Mouse (Mus musculus) intestine, embryonic 15.5 days (tissue): ENCODE results near the gene Csad. TPM values are rescaled to one million over a fixed set of nuclear protein-coding genes. Genes with fewer than 3 reads are reported as not detected.
"Not testable (repeated sequence)": the region's sequence is repeated elsewhere in the genome, so short reads cannot be mapped to it uniquely, and the experiment has no call there.

ENCODE experiments used
- ATAC-seq: fragments of 200-750 bp; cut with Nextera tagmentation; 2 replicates; pipeline ENCODE4 v1.8.0; 2017; ENCODE audit warnings: moderate TSS enrichment, moderate library complexity
- H3K27ac ChIP-seq: fragments of 300-500 bp; sonication (generic); 2 replicates; pipeline ENCODE4 v1.5.1; 2015; ENCODE audit warnings: mild to moderate bottlenecking, inconsistent platforms
- H3K27me3 ChIP-seq: fragments of 300-500 bp; sonication (generic); replicated peaks from 2 replicates; pipeline ENCODE4 v1.6.1; 2015; ENCODE audit warnings: inconsistent platforms
- H3K36me3 ChIP-seq: fragments of 300-500 bp; sonication (generic); 2 replicates; pipeline ENCODE4 v1.6.1; 2015; ENCODE audit warnings: inconsistent platforms
- H3K4me1 ChIP-seq: fragments of 300-500 bp; sonication (generic); replicated peaks from 2 replicates; pipeline ENCODE4 v1.6.1; 2015; ENCODE audit warnings: inconsistent platforms
- H3K4me2 ChIP-seq: fragments of 300-500 bp; sonication (generic); replicated peaks from 2 replicates; pipeline ENCODE4 v1.6.1; 2015; ENCODE audit warnings: mild to moderate bottlenecking, inconsistent platforms
- H3K4me3 ChIP-seq: fragments of 300-500 bp; sonication (generic); replicated peaks from 2 replicates; pipeline ENCODE4 v1.5.1; 2015; ENCODE audit warnings: inconsistent platforms
- H3K9ac ChIP-seq: fragments of 300-500 bp; sonication (generic); 2 replicates; pipeline ENCODE4 v1.6.1; 2015; ENCODE audit warnings: inconsistent platforms
- H3K9me3 ChIP-seq: fragments of 300-500 bp; sonication (generic); 2 replicates; pipeline ENCODE4 v1.6.1; 2016; ENCODE audit warnings: inconsistent platforms
- WGBS: fragments of 180-500 bp; shearing (Covaris S2); methylation state at CpG from one replicate; pipeline ENCODE4 v1.1.7; 2015; 5-methylcytosine and 5-hydroxymethylcytosine counted together
- polyA plus RNA-seq: library from polyadenylated mRNA; unstranded; fragments of >200 nt; fragmentation: Nextera tagmentation; extraction: Ambion mirVana; gene quantifications from 2 replicates; pipeline ENCODE4 v1.2.1, GENCODE M21; 2015

The Csad gene
- polyA plus RNA-seq, 1 experiment from 2014 or later = 45.8 TPM

- Histone ChIP-seq H3K27ac (no peak overlapping the region), H3K27me3 (no peaks in the 10 kb centered on the region), H3K4me3 (no peak overlapping the region), H3K36me3 (no peaks in the 10 kb centered on the region), H3K9me3 (no peaks in the 10 kb centered on the region), H3K9ac (no peak overlapping the region), H3K4me1 (peaks cover 28% of the 10 kb centered on the region), H3K4me2 (no peak overlapping the region)
- ATAC-seq = no peak
- WGBS = 84% methylated on average over 17 of the region's 17 CpGs
Measured at GRCm38 (mm10) chr15:102230408-102231321, 26.1 kb upstream of the Csad start.

GRCm38 (mm10) chr15:102225619-102226018 is 21.1 kb upstream of the Csad start:
- peaks cover 10% of the 10 kb centered on the region for H3K4me1 ChIP-seq
- not testable (repeated sequence) for H3K36me3 ChIP-seq, ATAC-seq, H3K9me3 ChIP-seq, H3K4me3 ChIP-seq, H3K27me3 ChIP-seq, H3K4me2 ChIP-seq, H3K27ac ChIP-seq, H3K9ac ChIP-seq
- WGBS = 71% methylated on average over 6 of the region's 6 CpGs

GRCm38 (mm10) chr15:102224992-102225617 is 20.6 kb upstream of the Csad start:
- H3K27me3 ChIP-seq = peaks cover 5% of the 10 kb centered on the region; the same call in 1 of the 2 replicates
- no peaks in the 10 kb centered on the region for H3K36me3 ChIP-seq
- peak overlapping the region; percentile 52 for H3K9ac ChIP-seq
- H3K4me2 ChIP-seq = peak overlapping the region; percentile 97
- H3K9me3 ChIP-seq = no peaks in the 10 kb centered on the region
- peak overlapping the region; percentile 43 for H3K4me3 ChIP-seq
- peak; percentile 37; the same call in 1 of the 2 replicates for ATAC-seq
- peaks cover 10% of the 10 kb centered on the region for H3K4me1 ChIP-seq
- no peak overlapping the region for H3K27ac ChIP-seq
- WGBS = 11% methylated on average over 21 of the region's 21 CpGs

GRCm38 (mm10) chr15:102224186-102224991 is 19.9 kb upstream of the Csad start:
- WGBS = 3% methylated on average over 41 of the region's 43 CpGs
- peak overlapping the region; percentile 97 for H3K4me2 ChIP-seq
- H3K36me3 ChIP-seq = no peaks in the 10 kb centered on the region
- H3K9me3 ChIP-seq = no peaks in the 10 kb centered on the region
- H3K4me1 ChIP-seq = peaks cover 10% of the 10 kb centered on the region
- no peak overlapping the region for H3K27ac ChIP-seq
- H3K27me3 ChIP-seq = peaks cover 5% of the 10 kb centered on the region; the same call in 1 of the 2 replicates
- ATAC-seq = peak; percentile 94
- H3K4me3 ChIP-seq = peak overlapping the region; percentile 43
- H3K9ac ChIP-seq = peak overlapping the region; percentile 52

- Histone ChIP-seq H3K4me1 (peaks cover 10% of the 10 kb centered on the region), H3K4me2 (no peak overlapping the region), H3K9me3 (no peaks in the 10 kb centered on the region), H3K27me3 (peaks cover 5% of the 10 kb centered on the region; the same call in 1 of the 2 replicates), H3K4me3 (no peak overlapping the region), H3K9ac (no peak overlapping the region), H3K36me3 (no peaks in the 10 kb centered on the region), H3K27ac (no peak overlapping the region)
- ATAC-seq = no peak
- 59% methylated on average over 10 of the region's 10 CpGs for WGBS
Measured at GRCm38 (mm10) chr15:102222386-102222785, 17.9 kb upstream of the Csad start.

- Histone ChIP-seq H3K9me3 (no peaks in the 10 kb centered on the region), H3K4me2 (no peak overlapping the region), H3K27me3 (no peaks in the 10 kb centered on the region), H3K4me3 (no peak overlapping the region), H3K9ac (no peak overlapping the region), H3K4me1 (no peaks in the 10 kb centered on the region; the same call in 1 of the 2 replicates), H3K27ac (no peak overlapping the region), H3K36me3 (peaks cover 15% of the 10 kb centered on the region; the same call in 1 of the 2 replicates)
- 0 out of 2 replicates have a peak, but pooled peaks have one; percentile 3 for ATAC-seq
- 82% methylated on average over 7 of the region's 7 CpGs for WGBS
Measured at GRCm38 (mm10) chr15:102217325-102217724, 12.8 kb upstream of the Csad start.

GRCm38 (mm10) chr15:102216459-102217228 is 12.1 kb upstream of the Csad start:
- no peaks in the 10 kb centered on the region for H3K27me3 ChIP-seq
- no peak overlapping the region for H3K27ac ChIP-seq
- no peak overlapping the region for H3K4me2 ChIP-seq
- H3K4me1 ChIP-seq = no peaks in the 10 kb centered on the region
- no peaks in the 10 kb centered on the region for H3K9me3 ChIP-seq
- H3K36me3 ChIP-seq = peaks cover 21% of the 10 kb centered on the region
- H3K9ac ChIP-seq = no peak overlapping the region
- no peak overlapping the region for H3K4me3 ChIP-seq
- ATAC-seq = no peak
- 81% methylated on average over 16 of the region's 16 CpGs for WGBS

- 70% methylated on average over 6 of the region's 6 CpGs for WGBS
- ATAC-seq = no peak
- H3K36me3 ChIP-seq = peaks cover 28% of the 10 kb centered on the region
Measured at GRCm38 (mm10) chr15:102215624-102216023, 11.1 kb upstream of the Csad start.

GRCm38 (mm10) chr15:102214132-102214531 is 9.6 kb upstream of the Csad start:
- no peaks in the 10 kb centered on the region for H3K9me3 ChIP-seq
- no peak overlapping the region for H3K4me2 ChIP-seq
- H3K9ac ChIP-seq = no peak overlapping the region
- H3K4me3 ChIP-seq = no peak overlapping the region
- H3K4me1 ChIP-seq = no peaks in the 10 kb centered on the region
- WGBS = 42% methylated on average over 2 of the region's 2 CpGs
- no peak overlapping the region for H3K27ac ChIP-seq
- peaks cover 30% of the 10 kb centered on the region for H3K36me3 ChIP-seq
- no peaks in the 10 kb centered on the region for H3K27me3 ChIP-seq
- no peak for ATAC-seq

More at GRCm38 (mm10) chr15:102215624-102216023, 11.1 kb upstream of the Csad start:
- H3K4me1 ChIP-seq = no peaks in the 10 kb centered on the region
- H3K9me3 ChIP-seq = no peaks in the 10 kb centered on the region
- H3K9ac ChIP-seq = no peak overlapping the region
- H3K4me2 ChIP-seq = no peak overlapping the region
- H3K4me3 ChIP-seq = no peak overlapping the region
- H3K27ac ChIP-seq = no peak overlapping the region
- H3K27me3 ChIP-seq = no peaks in the 10 kb centered on the region

- Histone ChIP-seq H3K27ac (no peak overlapping the region), H3K36me3 (peaks cover 49% of the 10 kb centered on the region), H3K4me1 (peaks cover 9% of the 10 kb centered on the region; the same call in 1 of the 2 replicates), H3K9me3 (no peaks in the 10 kb centered on the region), H3K9ac (no peak overlapping the region), H3K4me3 (no peak overlapping the region), H3K4me2 (no peak overlapping the region), H3K27me3 (no peaks in the 10 kb centered on the region)
- 67% methylated on average over 6 of the region's 6 CpGs for WGBS
- no peak for ATAC-seq
Measured at GRCm38 (mm10) chr15:102211895-102212294, 7.4 kb upstream of the Csad start.

- Histone ChIP-seq H3K27me3 (no peaks in the 10 kb centered on the region), H3K9ac (no peak overlapping the region), H3K4me2 (no peak overlapping the region), H3K4me3 (no peak overlapping the region), H3K36me3 (peaks cover 46% of the 10 kb centered on the region), H3K27ac (no peak overlapping the region), H3K4me1 (peaks cover 14% of the 10 kb centered on the region), H3K9me3 (no peaks in the 10 kb centered on the region)
- WGBS = 88% methylated on average over 4 of the region's 4 CpGs
- ATAC-seq = peak; percentile 51; the same call in 1 of the 2 replicates
Measured at GRCm38 (mm10) chr15:102210816-102211215, 6.3 kb upstream of the Csad start.
